Mouse (Mus musculus): ENCODE data around the gene Actrt3.

- no peak for TF ChIP-seq POLR2A (IDR thresholded peaks at IDR 0.05; ENCODE audit: insufficient read length, low read depth)
- TF ChIP-seq CEBPB (IDR thresholded peaks at IDR 0.05; ENCODE audit: insufficient read depth, poor library complexity, severe bottlenecking): no peak
- no peak for TF ChIP-seq TCF12 (IDR thresholded peaks at IDR 0.05; ENCODE audit: insufficient read depth, poor library complexity, severe bottlenecking)
- TF ChIP-seq USF1 (IDR thresholded peaks at IDR 0.05; ENCODE audit: low read depth): no peak
- TF ChIP-seq REST (IDR thresholded peaks at IDR 0.05; ENCODE audit: insufficient read depth, insufficient read length): no peak
- no peak for TF ChIP-seq POLR2AphosphoS2 (IDR thresholded peaks at IDR 0.05; ENCODE audit: insufficient read length, low read depth)
- TF ChIP-seq MAX (IDR thresholded peaks at IDR 0.05; ENCODE audit: low read depth): no peak
- no peak for TF ChIP-seq E2F4 (IDR thresholded peaks at IDR 0.05; ENCODE audit: insufficient read depth)
- TF ChIP-seq TCF3 (IDR thresholded peaks at IDR 0.05; ENCODE audit: insufficient read length, low read depth): no peak
- TF ChIP-seq SRF (IDR thresholded peaks at IDR 0.05; ENCODE audit: control insufficient read depth, insufficient read length, low read depth): no peak
- TF ChIP-seq MYOD1 (IDR thresholded peaks at IDR 0.05; ENCODE audit: control insufficient read depth in 1 of 3, insufficient read length in 2 of 3, low read depth in 2 of 3): no peak
These were observed 51.8 kb downstream of the Actrt3 start, which contains the start of gene Mecom for GRCm38 (mm10) chr3:30547908-30548307.
